Mouse (Mus musculus): Measurements from ENCODE around the gene Sh3pxd2a.
"Not testable (repeated sequence)": the region's sequence is repeated elsewhere in the genome, so short reads cannot be mapped to it uniquely, and the experiment has no call there.

Sh3pxd2a gene

DNA sequence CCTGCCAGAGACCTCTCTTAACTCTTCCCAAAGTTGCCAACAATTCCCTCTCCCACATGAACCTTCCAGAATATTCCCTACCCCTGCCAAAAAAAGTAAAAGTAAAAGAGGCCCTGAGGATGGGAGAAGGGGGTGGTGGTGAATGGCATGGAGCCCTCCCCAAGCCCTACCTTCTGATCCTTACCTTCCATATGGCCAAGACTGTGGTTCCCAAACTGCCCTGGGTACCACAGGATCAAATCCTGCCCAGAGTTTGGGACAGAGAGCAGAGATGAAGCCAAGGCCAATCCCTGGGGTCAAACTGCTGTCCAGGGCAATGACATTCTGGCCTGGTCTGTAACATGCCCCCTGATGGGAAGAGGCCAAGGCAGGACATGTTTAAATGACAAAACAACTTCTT, 55.1 kb downstream of the Sh3pxd2a start:
- DNase-seq (ENCODE audit: low read depth): no peak

GRCm38 (mm10) chr19:47408656-47409055, 55.5 kb downstream of the Sh3pxd2a start:
- no peak for DNase-seq (ENCODE audit: low read depth)

DNA sequence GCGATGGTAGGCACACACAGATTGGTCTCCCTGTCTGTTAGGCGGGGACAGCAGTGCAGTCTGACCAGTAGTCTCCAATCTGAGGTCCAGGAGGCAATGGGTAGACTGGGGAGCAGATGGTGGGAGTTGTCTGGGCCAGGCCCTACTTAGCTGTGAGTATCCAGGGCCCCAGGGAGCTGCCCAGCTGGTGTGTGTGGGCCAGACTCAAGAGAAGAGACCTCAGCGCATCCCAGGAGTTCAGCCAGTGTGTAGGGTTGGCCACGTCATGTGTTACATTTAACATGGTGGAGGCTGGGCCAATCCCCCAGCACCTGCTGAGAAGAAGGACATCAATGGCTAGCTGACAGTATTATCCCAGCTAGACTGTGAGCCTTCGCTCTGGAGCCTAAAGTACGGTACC, 56.9 kb downstream of the Sh3pxd2a start:
- no peak for DNase-seq (ENCODE audit: low read depth)

- DNase-seq (ENCODE audit: low read depth): no peak
Measured at GRCm38 (mm10) chr19:47406524-47406923, 57.7 kb downstream of the Sh3pxd2a start.

DNA sequence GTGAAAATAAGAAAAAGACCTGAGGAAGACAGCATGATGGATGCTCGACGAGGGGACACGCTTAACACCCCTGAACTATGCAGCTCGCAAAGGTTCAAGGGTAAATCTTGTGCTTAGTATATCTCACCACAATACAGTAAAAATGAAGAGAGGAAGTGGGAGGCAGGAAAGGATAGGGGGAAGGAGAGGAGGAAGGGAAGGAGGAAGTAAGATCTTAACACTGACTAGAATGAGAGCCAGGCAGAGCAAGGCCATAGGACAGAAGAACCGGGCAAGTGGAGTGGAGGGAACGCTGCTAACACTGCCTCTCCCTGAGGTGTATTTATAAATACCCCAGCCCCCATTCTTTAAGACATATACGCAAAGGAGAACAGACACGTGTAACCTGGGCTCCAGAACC, 58.7 kb downstream of the Sh3pxd2a start:
- DNase-seq (ENCODE audit: low read depth): no peak

DNA sequence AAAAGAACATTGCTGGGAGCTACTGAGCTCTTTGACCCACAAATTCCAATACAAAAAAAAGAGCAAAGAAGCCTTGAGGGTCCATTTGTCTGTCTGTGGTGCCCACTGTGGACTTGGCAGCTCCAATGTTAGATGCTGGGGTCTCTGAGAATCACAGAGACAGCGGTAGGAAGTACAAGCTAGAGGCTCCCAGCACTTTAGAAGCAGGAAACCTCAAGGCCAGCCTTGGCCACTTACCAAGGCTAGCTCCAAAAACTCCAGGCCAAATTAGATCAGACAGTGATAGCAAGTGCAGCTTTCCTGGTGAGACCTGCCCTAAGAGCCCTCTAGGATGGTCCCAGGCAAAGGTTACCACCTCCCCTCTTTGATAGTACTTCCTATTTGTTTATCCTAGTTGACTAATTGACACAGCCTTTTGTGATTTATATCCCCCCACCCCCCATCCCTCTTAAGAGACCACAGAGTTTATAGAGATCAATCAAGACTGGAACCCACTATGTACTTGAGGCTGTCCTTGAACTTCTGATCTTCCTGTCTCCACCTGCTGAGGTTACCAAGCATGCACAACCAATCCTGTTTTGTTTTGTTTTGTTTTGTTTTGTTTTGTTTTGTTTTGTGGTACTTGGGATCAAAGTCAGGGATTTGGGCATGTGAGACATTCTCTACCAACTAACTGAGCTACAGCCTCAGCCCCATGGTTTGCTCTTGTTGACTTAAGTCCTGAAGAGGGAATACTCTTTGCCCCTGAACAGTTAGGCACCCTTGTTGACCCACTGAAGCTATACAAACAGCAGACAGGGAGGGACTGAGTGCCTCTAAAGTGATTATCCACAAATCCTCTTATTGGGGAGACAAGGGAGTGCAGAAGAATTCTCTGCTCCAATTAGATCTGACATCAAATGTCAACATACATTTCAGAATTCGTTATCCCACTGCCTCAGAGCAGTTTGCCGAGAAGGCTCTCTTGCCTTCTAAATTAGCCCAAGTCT, 60.5 kb downstream of the Sh3pxd2a start:
- DNase-seq (ENCODE audit: low read depth): no peak

- no peak for DNase-seq (ENCODE audit: low read depth)
Measured at GRCm38 (mm10) chr19:47402976-47403375, 61.2 kb downstream of the Sh3pxd2a start.

DNA sequence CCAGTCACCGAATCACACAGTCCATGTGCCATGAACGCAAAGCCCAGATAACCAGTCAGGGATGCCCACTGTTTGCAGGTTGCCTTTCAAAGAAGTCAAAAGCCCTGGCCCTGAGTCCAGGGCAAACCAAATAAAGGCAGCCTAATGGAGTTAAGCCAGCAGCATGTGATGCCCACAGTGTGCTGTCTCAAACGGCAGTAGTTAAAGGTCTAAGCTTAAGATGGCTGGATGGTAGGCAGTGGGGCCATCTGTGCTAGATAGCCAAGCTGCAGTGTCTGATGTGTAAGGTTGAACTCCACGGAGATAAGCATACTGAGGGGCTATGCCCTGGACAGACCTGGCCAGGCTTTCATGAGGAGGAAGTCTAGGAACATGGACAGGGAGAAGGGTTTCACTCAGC, 61.7 kb downstream of the Sh3pxd2a start:
- no peak for DNase-seq (ENCODE audit: low read depth)

- no peak for DNase-seq (ENCODE audit: low read depth)
Measured at GRCm38 (mm10) chr19:47399709-47400108, 64.5 kb downstream of the Sh3pxd2a start.

GRCm38 (mm10) chr19:47399029-47399428, 65.2 kb downstream of the Sh3pxd2a start:
- DNase-seq (ENCODE audit: low read depth): no peak

- no peak for DNase-seq (ENCODE audit: low read depth)
Measured at GRCm38 (mm10) chr19:47397882-47398671, 66.1 kb downstream of the Sh3pxd2a start.

GRCm38 (mm10) chr19:47395338-47395737, 68.9 kb downstream of the Sh3pxd2a start:
- no peak for DNase-seq (ENCODE audit: low read depth)

GRCm38 (mm10) chr19:47394781-47395180, 69.4 kb downstream of the Sh3pxd2a start:
- not testable (repeated sequence) for DNase-seq (ENCODE audit: low read depth)

GRCm38 (mm10) chr19:47390878-47391277, 73.3 kb downstream of the Sh3pxd2a start:
- DNase-seq (ENCODE audit: low read depth): no peak

DNA sequence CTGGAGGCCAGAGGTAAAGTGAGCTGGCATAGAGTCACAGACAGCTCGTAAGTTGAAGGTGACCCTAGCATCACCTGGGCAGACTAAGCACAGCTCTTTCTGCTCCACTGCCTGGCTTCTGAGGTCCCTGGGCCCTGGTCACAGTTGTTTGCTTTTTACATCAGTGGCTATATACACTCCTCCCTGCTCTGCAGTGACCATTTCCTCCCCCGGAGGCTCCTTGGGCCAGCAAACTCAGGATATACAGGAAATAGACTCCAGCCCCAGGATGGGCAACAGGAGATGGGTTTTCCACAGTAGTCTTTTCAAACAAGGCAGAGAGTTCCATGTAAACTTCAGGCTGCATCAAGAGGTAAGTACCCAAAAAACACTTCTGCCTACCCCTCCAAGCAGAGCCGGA, 76.3 kb downstream of the Sh3pxd2a start:
- no peak for DNase-seq (ENCODE audit: low read depth)

- DNase-seq (ENCODE audit: low read depth): no peak
Measured at GRCm38 (mm10) chr19:47387395-47387794, 76.8 kb downstream of the Sh3pxd2a start.

- DNase-seq (ENCODE audit: low read depth): no peak
Measured at GRCm38 (mm10) chr19:47385971-47386370, 78.2 kb downstream of the Sh3pxd2a start.

- no peak for DNase-seq (ENCODE audit: low read depth)
Measured at GRCm38 (mm10) chr19:47384639-47385038, 79.6 kb downstream of the Sh3pxd2a start.

DNA sequence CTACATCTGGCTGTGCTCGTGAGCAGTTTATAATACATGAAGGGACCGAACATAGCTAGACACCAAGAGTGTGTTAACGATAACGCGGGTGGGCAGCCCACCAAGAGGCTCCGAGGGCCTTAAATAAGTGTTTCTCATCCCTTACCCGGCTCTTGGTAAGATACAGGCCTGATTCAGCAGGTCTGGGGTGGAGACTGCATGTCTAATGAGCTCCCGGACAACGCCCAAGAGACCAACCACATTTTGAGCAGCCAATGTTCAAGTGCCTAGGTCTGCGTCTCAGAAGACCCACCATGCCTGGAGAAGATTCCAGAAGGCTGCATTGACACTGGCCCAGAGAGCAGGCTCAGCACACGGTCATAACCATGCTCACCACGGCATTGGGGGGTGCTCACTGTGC, 80.2 kb downstream of the Sh3pxd2a start:
- no peak for DNase-seq (ENCODE audit: low read depth)

- DNase-seq (ENCODE audit: low read depth): peak; percentile 66
Measured at GRCm38 (mm10) chr19:47382268-47382667, 81.9 kb downstream of the Sh3pxd2a start.

DNA sequence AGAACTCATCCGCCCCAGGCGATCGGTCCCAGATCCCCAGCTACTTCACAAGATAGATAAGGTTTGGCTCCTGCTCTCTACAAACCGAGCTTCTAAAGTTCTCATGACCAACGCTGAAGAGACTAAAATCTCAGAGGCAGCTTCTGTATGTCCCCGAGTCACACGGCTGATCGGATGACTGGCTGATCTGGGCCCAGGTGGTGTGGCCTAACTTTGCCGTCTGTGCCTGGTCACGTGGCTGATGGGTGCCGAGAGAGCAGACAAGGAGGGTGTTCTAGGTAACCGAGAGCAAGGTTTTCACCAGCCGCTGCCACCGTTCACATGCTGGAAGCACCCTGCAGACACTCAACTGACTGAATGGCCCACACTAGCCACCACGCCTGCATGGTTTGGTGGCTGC, 83.2 kb downstream of the Sh3pxd2a start:
- no peak for DNase-seq (ENCODE audit: low read depth)

DNA sequence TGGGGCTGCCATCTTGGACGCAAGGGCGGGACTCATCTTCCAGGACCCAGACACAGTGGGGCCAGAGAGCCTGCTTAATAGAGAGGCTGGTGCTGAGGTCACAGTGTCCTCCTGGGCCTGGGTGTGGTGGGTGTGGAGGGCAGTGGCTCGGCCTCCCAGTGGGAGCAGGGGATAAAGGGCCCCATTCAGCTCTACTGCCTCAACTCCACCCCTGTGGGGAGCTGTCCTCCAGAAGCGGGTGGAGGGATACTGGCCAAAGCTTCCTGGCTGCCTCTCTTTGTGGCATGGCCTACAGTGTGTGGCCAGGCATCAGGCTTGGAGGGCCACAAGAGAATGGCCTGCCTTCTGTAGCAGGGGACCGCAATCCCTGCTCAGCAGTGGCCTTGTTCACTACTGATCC, 85.1 kb downstream of the Sh3pxd2a start:
- DNase-seq (ENCODE audit: low read depth): no peak
